In genomic region chr15:89622312-89622958, GRCm38 (mm10) we compare ENCODE assay signal across 8 mouse cellular contexts. TPM values are rescaled to one million over a fixed set of nuclear protein-coding genes. Genes with fewer than 3 reads are reported as not detected.
A peak's percentile ranks its signal among the peaks of the same experiment; 100 is the strongest.
DNase-seq lines count a peak whose midpoint lies in the region; ATAC-seq and TF ChIP-seq lines count a peak whose summit lies in the region.

No protein-coding gene starts in this region.

- DNase-seq in urinary bladder, postnatal 14 days (ENCODE audit: low spot score): peak; percentile 4
- DNase-seq in urinary bladder, adult 2 months (ENCODE audit: low spot score): no peak
- DNase-seq in brain, adult 2 months (ENCODE audit: low read depth, low spot score): peak; percentile 73
- DNase-seq in forebrain, embryonic 10.5 days (ENCODE audit: extremely low spot score, low spot score): peak; percentile 60
- DNase-seq in liver, postnatal 0 days: peak; percentile 39
- DNase-seq in right cerebral cortex, postnatal 36 days (ENCODE audit: low spot score in 2 of 2): peak; percentile 16

- H3K9me3 ChIP-seq in forebrain, embryonic 10.5 days: no peaks in the 10 kb centered on the region
- H3K9me3 ChIP-seq in kidney, embryonic 14.5 days (ENCODE audit: control insufficient read depth, low read length): no peaks in the 10 kb centered on the region
- H3K9me3 ChIP-seq in liver, postnatal 0 days (ENCODE audit: low read length): no peaks in the 10 kb centered on the region

- no peak overlapping the region for H3K4me2 ChIP-seq in kidney, embryonic 14.5 days (replicated peaks; ENCODE audit: low read depth, low read length)
- no peak overlapping the region for H3K4me2 ChIP-seq in liver, postnatal 0 days (ENCODE audit: low read depth, low read length)

- no peak overlapping the region for H3K9ac ChIP-seq in kidney, embryonic 14.5 days (ENCODE audit: low read depth, low read length)
- H3K9ac ChIP-seq in liver, postnatal 0 days (replicated peaks): no peak overlapping the region

- no peaks in the 10 kb centered on the region for H3K27me3 ChIP-seq in forebrain, embryonic 10.5 days (ENCODE audit: poor library complexity, severe bottlenecking)
- H3K27me3 ChIP-seq in kidney, embryonic 14.5 days (ENCODE audit: control insufficient read depth, insufficient read depth, low read length): no peaks in the 10 kb centered on the region
- H3K27me3 ChIP-seq in liver, postnatal 0 days (ENCODE audit: insufficient read depth, low read length): no peaks in the 10 kb centered on the region

- peak; percentile 78; the same call in 1 of the 2 replicates for ATAC-seq in kidney, embryonic 14.5 days (ENCODE audit: low FRiP score, low TSS enrichment)
- ATAC-seq in liver, postnatal 0 days: no peak
- ATAC-seq in activated CD4-positive, CD25-positive, alpha-beta regulatory T cell, adult 4 months: no peak

- peak; percentile 81 for TF ChIP-seq CTCF in liver, postnatal 0 days (IDR thresholded peaks at IDR 0.05; ENCODE audit: low read depth)

- no peak overlapping the region for H3K27ac ChIP-seq in forebrain, embryonic 10.5 days
- no peak overlapping the region for H3K27ac ChIP-seq in kidney, embryonic 14.5 days (ENCODE audit: low read depth, low read length)
- no peak overlapping the region for H3K27ac ChIP-seq in liver, postnatal 0 days (ENCODE audit: low read depth)

- no peaks in the 10 kb centered on the region for H3K4me1 ChIP-seq in forebrain, embryonic 10.5 days
- H3K4me1 ChIP-seq in kidney, embryonic 14.5 days (ENCODE audit: control insufficient read depth, insufficient read depth, low read length): no peaks in the 10 kb centered on the region
- no peaks in the 10 kb centered on the region for H3K4me1 ChIP-seq in liver, postnatal 0 days (ENCODE audit: insufficient read depth)

- H3K4me3 ChIP-seq in forebrain, embryonic 10.5 days: no peak overlapping the region
- no peak overlapping the region for H3K4me3 ChIP-seq in kidney, embryonic 14.5 days (ENCODE audit: low read length)
- no peak overlapping the region for H3K4me3 ChIP-seq in liver, postnatal 0 days (ENCODE audit: low read depth, low read length)

- no peaks in the 10 kb centered on the region for H3K36me3 ChIP-seq in forebrain, embryonic 10.5 days (replicated peaks)
- H3K36me3 ChIP-seq in kidney, embryonic 14.5 days (ENCODE audit: control insufficient read depth, insufficient read depth, low read length): no peaks in the 10 kb centered on the region
- no peaks in the 10 kb centered on the region for H3K36me3 ChIP-seq in liver, postnatal 0 days (replicated peaks; ENCODE audit: insufficient read depth, low read length)

- WGBS in forebrain, embryonic 10.5 days: 81% methylated on average over 12 of the region's 12 CpGs
- WGBS in kidney, embryonic 14.5 days: 80% methylated on average over 12 of the region's 12 CpGs
- WGBS in liver, postnatal 0 days (ENCODE audit: insufficient replicate concordance): 73% methylated on average over 12 of the region's 12 CpGs

- TF ChIP-seq EP300 in liver, postnatal 0 days (IDR thresholded peaks at IDR 0.05; ENCODE audit: low read depth): no peak

RNA-seq across cellular contexts. Expression of gene Rabl2, which starts 30.7 kb away (rescaled TPM):
- polyA plus RNA-seq in urinary bladder, adult 2 months (2012; rRNA removed): 22.2 and 26.8 TPM in 2 replicates
- 73.0 and 78.6 TPM in 2 replicates for polyA plus RNA-seq in forebrain, embryonic 10.5 days (2016; fragmentation: Nextera tagmentation; extraction: Ambion mirVana)
- 66.2 and 66.9 TPM in 2 replicates for polyA plus RNA-seq in kidney, embryonic 14.5 days (2014; fragmentation: Nextera tagmentation; extraction: Ambion mirVana)
- polyA plus RNA-seq in liver, postnatal 0 days (2015; fragmentation: Nextera tagmentation; extraction: Ambion mirVana): 2.8 and 3.2 TPM in 2 replicates
- 1 to 10 TPM in 1 of 2 experiments, under 1 TPM in 1; 0.88 to 2.6 TPM for polyA plus RNA-seq in activated CD4-positive, CD25-positive, alpha-beta regulatory T cell, adult 4 months (2017; shearing (Covaris generic))

RNA-seq across cellular contexts. Expression of gene Acr, which starts 54.3 kb away (rescaled TPM):
- 0.63 and 0.71 TPM in 2 replicates for polyA plus RNA-seq in urinary bladder, adult 2 months (2012; rRNA removed)
- 0.27 TPM in 1 of 2 replicates, not detected in the other for polyA plus RNA-seq in forebrain, embryonic 10.5 days (2016; fragmentation: Nextera tagmentation; extraction: Ambion mirVana)
- polyA plus RNA-seq in kidney, embryonic 14.5 days (2014; fragmentation: Nextera tagmentation; extraction: Ambion mirVana): 0.32 TPM in 1 of 2 replicates, not detected in the other
- polyA plus RNA-seq in liver, postnatal 0 days (2015; fragmentation: Nextera tagmentation; extraction: Ambion mirVana): 0.09 TPM in 1 of 2 replicates, not detected in the other
- not detected for polyA plus RNA-seq in activated CD4-positive, CD25-positive, alpha-beta regulatory T cell, adult 4 months (2017; shearing (Covaris generic))
